Mouse (Mus musculus): ENCODE results near the gene Gabbr1.

- TF ChIP-seq POLR2A (IDR thresholded peaks at IDR 0.05; ENCODE audit: borderline replicate concordance, insufficient read depth, low read length) (no peak), CTCF (IDR thresholded peaks at IDR 0.05; ENCODE audit: borderline replicate concordance, insufficient read depth, low read depth, low read length) (no peak)
These were observed 24.4 kb downstream of the Gabbr1 start for GRCm38 (mm10) chr17:37070121-37070520.
